Mouse (Mus musculus) ovary, adult 18-20 months (tissue): Measurements from ENCODE around the gene Sppl2b.
"Not testable (repeated sequence)": the region's sequence is repeated elsewhere in the genome, so short reads cannot be mapped to it uniquely, and the experiment has no call there.

ENCODE experiments used
- DNase-seq: peaks from one replicate; pipeline ENCODE4 v3.0.0; 2022; ENCODE audit warnings: low spot score, mixed read lengths

Gene Sppl2b

DNA sequence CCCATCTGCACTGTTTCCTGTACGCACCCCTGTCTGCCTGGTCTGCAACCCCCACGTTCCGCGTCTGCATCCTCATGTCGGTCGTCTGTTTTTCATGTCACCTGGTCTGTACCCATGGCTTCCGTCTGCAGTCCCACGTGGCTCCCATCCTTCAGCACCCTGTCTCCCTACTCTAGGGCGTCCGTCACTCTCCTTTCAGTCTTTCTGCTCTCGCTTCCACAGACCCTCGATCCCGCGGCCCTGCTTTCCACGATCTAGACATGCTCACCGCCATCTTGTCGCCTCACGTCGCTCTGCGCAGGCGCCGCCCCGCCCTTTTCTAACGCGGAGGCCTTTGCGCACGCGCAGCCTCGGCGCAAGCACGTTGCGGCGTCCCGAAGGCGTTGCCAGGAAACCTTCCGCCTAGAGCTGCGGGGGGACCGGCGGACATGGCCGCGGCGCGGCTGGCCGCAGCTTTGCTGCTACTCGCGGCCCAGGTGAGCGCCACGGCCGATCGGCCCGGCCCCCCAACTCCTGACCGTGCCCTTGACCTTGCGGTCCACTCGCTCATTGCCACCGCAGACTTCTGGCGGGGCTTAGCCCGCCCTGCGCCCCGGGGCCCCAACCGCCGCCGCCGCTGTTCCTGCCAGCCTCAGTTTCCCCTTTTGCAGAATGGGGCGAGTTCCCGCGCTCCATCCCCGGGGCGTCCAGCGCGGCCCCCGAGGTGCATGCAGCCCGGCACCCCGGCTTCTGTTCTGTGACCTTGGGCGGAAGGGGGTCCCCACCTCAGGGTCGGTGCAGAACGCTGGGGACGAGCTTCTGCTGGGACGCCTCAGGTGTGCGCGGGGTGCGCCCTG, at the start of gene Sppl2b, which contains the start of gene Lsm7:
Sppl2b (plus strand) TSS at position 363 of the 836 bp plus-strand sequence.
Lsm7 (minus strand) TSS at position 297 of the 836 bp plus-strand sequence.
- DNase-seq, result peak; percentile 93

DNA sequence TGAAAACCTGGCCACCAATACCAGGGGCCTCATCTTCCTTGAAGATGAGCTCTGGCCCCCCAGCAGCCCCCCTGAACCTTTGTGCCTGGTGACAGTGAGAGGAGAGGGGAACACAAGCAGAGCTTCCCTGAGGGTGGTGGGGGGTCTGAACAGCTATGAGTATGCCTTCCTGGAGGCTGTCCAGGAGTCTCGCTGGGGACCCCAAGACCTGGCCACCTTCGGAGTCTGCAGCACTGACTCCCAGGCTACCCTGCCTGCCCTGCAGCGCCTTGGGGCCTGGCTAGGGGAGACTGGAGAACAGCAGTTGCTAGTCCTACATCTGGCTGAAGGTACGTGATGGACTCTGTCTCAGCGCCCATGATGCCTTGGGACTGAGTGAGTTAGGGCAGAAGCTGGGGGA, 49.8 kb upstream of the Sppl2b start:
- no peak for DNase-seq

DNA sequence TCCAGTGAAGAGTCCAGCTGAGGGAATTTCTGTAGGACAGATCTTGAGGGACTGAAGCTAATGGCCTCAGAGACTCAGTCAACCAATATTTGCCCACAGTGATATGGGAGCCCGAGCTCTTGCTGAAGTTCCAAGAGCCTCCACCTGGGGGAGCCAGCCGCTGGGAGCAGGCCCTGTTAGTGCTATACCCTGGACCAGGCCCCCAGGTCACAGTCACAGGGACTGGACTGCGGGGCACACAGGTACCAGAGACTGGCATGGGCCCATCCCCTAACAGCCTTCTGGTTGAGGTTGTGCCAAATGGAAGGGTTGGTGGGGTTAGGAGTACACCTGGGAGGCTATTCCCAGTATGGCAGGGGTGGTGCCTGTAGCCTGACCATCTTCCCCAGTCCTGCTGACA, 49.1 kb upstream of the Sppl2b start:
- DNase-seq, result no peak

DNA sequence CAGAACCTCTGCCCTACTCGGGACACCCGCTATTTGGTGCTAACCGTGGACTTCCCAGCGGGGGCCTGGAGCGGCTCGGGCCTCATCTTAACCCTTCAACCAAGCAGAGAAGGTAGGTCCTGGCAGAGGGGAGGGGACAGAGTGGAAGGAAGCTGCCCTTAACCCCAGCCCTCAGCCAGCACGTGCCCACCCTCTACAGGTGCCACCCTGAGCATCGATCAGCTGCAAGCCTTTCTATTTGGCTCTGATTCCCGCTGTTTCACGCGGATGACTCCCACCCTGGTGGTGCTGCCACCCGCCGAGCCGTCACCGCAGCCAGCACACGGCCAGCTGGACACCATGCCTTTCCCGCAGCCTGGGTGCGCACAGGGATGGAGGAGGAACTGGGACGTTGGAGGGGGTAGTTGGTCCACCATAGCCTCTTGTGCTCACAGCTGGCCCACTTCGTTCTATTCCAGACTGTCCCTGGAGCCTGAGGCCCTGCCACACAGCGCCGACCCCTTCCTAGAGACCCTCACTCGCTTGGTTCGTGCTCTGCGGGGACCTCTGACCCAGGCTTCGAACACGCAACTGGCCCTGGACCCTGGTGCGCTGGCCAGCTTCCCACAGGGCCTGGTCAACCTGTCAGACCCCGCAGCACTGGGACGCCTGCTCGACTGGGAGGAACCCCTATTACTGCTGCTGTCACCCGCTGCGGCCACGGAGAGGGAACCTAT, 48.6 kb upstream of the Sppl2b start:
- no peak for DNase-seq

DNA sequence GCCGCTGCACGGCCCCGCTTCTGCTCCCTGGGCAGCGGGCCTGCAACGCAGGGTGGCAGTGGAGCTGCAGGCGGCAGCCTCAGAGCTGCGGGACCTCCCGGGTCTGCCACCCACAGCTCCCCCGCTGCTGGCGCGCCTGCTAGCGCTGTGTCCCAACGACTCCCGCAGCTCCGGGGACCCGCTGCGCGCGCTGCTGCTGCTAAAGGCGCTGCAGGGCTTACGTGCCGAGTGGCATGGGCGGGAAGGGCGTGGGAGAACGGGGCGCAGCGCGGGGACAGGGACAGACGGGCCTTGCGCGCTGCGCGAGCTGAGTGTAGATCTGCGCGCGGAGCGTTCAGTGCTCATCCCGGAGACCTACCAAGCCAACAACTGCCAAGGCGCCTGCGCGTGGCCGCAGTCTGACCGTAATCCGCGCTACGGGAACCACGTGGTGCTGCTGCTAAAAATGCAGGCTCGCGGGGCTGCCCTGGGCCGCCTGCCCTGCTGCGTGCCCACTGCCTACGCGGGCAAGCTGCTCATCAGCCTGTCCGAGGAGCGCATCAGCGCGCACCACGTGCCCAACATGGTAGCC, 47.9 kb upstream of the Sppl2b start:
- peak; percentile 78 for DNase-seq

DNA sequence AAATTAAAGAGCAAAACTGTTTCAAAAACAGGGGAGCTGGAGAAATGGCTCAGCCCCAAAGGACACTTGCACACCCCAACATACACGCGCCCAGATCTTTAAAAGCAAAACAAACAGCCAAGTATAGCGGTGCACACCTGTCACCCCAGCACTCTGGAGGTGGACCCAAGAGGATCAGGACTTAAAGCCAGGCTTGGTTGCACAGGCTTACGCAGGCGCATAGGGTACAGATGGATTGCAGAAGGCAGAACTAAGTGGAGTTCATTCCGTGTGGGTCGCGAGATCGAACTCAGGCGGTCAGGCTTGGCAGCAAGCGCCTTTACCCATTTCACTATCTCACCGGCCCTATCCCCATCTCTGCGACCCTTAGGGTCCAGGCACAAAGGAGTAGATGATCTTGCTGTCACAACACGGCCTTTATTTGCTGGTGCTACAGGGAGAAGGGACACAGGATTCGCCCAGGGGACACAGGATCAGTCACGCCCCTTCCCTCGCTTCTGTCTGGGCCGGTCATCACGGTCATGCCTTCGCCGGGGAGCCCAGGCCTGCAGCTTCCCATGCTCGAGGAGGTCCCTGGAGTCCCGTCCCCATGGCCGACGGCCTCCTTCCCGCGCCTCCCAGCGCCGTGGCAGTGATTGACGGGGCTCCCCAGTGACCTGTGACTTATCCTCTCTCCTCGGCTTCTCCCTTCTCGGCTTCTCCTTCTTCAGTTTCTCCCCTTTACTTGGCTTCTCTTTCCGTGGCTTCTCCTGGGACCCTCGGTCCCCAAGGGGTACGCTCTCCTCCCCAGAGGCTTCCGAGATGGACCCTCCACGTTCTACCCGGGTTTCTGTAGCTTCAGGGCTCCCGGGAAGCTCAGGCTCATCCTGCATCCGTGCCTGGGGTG, 46.7 kb upstream of the Sppl2b start:
- DNase-seq, result no peak

DNA sequence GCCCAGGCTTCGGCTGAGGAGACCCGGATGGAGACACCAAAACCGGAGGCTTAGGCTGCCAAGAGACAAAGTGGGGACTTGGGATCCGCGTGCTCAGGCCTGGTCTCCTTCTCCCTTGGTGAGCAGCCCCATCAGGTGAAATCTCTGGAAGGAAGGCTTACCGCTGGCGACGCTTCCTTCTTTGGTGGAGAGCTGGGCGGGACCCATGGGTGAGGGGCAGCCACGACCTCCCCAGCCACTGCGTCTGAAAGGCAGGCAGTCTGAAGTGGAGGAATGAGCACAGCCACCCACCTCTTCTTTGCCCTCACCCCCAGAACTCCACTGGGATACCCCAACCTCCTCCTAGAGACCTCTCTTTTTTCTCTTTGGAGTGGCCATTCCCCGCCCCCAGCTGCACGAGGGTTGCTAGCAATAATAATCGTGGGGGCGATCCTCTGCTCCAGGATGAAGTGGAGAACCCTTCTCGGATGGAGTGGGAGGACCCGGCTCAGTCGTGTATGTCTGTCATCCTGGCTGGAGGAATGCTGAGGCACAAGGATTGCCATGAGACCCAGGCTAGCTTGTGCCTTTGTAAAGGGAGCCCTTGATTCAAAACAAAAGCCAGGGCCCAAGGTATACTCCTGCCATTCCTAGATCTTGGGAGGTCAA, 46.0 kb upstream of the Sppl2b start:
- no peak for DNase-seq

DNA sequence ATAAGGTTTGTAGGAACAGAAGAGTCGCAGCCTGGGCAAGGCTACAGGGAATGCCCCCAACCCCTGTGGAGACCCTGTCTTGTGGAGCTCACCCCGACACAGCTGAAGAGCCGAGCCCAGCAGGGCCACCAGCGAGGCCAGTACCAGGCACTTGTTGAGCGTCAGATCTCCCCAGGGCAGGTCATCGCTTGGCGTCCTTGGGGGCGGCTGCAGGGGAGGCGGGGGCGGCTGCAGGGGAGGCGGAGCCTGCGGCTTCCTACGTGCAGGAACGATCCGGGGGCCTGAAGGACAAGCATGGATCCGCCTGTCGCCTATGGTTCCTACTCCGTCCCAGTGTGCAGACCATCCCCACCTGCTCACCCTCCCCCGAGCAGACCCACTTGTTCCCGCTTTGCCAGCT, 45.0 kb upstream of the Sppl2b start:
- peak; percentile 71 for DNase-seq

DNA sequence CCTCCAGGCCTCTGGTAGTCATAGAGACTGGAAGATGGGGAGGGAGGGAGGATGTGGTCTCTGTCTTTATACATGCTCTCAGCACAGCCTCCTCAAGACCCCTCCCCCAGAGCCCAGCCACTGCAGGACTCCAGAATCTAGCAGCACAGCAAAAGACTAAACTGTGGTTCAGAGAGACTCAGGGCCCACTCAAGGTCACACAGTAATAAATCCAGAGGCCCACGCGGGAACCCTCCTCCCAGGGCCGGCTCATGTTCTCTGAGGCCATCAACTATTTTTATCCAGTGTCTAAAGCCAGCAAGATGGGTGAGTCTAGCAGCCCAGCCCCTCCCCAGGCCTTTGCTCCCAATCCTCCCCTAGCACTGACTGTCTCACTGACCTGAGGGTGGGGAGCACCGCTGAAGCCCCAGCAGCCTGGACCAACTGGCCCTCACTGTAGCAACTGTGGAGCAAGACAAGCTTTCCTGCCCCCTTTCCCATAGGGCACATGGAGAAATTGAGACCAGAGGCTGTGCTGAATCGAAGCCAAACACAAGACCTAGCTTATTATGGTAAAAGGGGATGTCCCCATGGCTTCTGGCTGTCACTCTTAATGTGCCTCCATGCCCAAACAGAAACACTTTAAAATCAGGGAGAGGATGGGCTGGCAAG, 42.6 kb upstream of the Sppl2b start:
- DNase-seq, result no peak

DNA sequence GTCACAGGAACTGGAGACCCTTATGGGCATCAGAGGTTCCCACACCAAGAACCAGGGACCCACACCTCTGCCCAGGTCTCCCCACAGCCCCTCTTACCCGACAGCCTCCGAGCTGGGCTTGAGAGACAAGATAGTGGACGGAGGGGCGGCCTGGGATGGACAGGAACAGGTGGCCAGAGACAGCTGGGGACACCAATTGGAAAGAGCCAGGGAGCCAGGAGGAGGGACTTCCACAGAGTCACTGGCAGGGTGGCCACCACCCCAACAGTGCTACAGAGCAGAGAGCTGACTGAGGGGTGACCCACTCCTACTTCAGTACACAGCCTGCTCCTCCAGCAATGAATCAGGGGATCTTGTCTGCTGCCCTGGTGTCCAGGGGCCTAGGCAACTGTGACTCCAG, 41.7 kb upstream of the Sppl2b start, which contains the start of gene Jsrp1:
Jsrp1 (minus strand) TSS at position 133 of the 400 bp plus-strand sequence.
- no peak for DNase-seq

DNA sequence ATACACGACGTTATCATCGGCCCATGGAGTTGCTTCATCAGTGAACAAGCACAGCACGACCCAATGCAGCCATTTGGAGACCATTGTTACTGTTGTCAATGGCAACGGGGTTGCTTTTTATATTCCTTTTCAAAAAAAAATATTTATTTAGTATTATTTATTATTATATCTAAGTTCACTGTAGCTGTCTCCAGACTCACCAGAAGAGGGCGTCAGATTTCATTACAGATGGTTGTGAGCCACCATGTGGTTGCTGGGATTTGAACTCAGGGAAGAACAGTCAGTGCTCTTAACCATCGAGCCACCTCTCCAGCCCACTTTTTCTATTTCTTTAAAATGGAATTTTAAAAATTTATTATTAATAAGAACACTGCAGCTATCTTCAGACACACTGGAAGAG, 40.3 kb upstream of the Sppl2b start:
- DNase-seq, result no peak

DNA sequence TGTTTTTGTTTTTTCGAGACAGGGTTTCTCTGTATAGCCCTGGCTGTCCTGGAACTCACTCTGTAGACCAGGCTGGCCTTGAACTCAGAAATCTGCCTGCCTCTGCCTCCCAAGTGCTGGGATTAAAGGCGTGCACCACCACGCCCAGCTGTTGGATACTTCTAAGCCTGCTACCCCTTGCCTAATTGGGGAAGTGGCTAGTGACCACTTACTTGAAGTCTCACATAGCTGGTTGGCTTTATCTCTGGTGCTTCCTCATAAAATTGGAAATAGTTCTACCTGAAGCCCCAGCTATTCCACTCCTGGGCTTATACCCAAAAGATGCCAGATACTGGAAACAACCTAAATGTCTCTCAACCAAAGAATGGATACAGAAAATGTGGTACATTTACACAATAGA, 38.8 kb upstream of the Sppl2b start:
- DNase-seq, result not testable (repeated sequence)

DNA sequence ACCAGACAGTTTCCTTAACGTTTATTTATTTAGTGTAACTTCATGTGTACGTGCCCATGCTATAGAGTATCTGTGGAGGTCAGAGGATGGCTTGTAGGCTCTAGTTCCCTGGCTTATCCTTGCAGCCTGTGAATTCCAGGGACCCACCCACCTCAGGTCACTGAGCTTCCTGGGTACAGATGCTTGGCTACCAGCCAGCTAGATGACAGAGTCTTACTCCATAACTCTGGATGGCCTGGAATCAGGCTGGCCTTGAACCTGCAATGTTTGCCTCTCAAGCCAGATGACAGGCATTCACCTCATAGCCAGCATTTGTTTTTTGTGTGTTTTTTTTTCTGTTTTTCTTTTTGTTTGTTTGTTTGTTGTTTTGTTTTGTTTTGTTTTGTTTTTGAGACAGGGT, 37.9 kb upstream of the Sppl2b start:
- no peak for DNase-seq

DNA sequence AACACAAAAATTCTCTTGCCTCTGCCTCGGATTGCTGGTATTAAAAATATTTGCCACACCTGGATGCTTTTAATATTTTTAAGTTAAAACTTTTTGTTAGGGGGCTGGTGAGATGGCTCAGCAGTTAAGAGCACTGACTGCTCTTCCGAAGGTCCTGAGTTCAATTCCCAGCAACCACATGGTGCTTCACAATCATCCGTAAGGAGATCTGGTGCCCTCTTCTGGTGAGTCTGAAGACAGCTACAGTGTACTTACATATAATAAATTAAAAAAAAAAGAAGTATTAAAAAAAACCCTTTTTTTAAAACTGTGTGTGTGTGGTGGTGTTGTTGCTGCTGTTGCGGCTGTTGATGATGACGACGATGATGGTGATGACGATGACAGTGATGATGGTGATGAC, 37.1 kb upstream of the Sppl2b start:
- DNase-seq, result not testable (repeated sequence)

DNA sequence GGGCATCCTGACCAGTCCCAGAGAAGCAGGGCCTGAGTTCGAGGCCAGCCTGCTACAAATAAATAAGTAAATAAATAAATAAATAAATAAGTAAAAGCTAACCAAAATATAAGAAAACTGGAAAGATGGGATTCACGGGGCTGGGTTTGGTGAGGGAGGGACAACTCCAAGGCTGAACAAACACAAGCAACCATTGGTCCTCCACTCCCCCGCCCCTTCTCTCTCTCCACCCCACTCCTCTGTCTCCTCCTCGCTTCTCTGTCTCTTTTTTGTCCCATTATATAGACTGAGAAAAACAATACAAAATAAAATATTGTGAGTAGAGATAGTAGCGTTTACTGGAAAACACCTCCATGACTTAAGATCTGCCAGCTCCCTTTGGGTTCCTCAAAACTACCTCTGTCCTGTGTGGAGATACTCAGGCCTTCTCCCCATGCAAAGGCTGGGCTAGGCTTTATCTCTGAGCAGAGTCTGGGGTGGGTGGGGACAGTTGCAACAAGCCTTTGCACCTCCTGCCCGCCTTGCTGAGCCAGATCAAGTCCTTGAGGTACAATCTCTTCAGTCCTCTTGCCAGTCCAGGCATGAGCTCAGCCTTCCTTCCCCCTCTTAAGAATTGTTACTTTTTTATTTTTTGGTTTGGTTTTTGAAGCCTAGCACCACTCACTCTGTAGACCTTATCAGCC, 36.3 kb upstream of the Sppl2b start:
- DNase-seq, result no peak

DNA sequence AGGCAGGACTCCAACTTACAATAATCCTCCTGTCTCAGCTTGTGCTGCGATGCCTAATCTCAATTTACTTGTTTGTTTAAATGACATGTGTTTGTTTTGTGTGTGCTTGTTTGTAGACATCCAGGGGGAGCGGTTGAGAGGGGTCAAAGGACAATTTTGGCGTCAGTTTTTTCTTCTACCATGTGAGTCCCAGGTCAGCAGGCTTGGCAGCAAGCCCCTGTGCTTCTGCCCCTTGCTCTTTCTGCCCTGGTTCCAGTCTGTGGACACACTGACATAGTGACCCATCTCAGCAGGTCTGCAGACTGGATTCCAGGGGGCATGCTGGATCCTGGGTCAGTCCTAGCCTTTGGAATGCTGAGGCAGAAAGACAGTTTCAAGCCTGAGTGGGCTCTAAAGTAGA, 35.7 kb upstream of the Sppl2b start:
- DNase-seq, result no peak

DNA sequence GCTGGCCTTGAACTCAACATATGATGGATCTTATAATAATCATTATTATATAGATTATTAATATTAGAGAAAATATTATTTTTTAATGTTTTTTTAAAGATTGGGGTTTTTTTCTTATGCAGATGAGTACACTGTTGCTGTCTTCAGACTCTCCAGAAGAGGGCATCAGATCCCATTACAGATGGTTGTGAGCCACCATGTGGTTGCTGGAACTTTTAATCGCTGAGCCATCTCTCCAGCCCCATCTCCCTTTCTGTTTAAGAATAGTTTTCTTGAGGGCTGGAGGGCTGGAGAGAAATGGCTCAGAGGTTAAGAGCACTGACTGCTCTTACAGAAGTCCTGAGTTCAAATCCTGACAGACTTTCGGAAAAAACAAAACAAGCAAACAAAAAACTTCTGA, 33.1 kb upstream of the Sppl2b start:
- no peak for DNase-seq

DNA sequence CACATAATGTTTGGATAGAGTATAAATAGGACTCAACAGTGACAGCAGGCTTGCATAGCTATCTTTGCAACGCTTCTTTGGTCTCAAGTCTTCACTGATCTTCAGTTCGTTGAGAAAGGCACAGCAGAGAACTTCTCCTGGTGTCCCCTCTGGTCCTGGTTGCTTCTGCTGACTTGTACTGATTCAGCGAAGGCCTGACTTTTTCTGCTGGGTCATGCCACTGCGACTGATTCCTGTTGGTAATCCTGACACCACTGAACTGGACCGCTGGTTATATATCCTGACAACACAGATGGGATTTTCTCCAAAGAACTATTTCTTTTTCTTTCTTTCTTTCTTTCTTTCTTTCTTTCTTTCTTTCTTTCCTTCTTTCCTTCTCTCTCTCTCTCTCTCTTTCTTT, 32.5 kb upstream of the Sppl2b start:
- DNase-seq, result no peak

DNA sequence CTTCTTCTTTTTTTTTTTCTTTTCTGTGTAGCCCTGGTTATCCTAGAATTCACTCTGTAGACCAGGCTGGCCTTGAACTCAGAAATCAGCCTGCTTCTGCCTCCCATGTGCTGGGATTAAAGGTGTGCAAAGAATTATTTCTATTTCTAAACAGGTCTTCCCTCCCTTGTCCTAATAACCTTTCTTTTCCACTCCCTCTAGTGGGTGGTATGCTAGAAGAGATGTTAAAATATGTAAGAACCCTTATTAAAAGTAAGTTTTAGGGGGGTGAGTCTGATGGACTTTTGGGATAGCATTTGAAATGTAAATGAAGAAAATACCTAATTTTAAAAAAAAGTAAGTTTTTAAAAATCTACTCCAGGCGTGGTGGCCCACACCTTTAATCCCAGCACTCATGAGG, 31.8 kb upstream of the Sppl2b start:
- no peak for DNase-seq
